Mouse (Mus musculus) embryonic facial prominence, embryonic 14.5 days (tissue): ENCODE results near the gene Thsd4. TPM values are rescaled to one million over a fixed set of nuclear protein-coding genes. Genes with fewer than 3 reads are reported as not detected.

Source experiments
- ATAC-seq: fragments of 200-750 bp; cut with Nextera tagmentation; 2 replicates; pipeline ENCODE4 v1.8.0; 2017; ENCODE audit warnings: low read depth, moderate number of reproducible peaks, moderate TSS enrichment
- DNase-seq: peaks from one replicate; pipeline ENCODE4 v3.0.0-alpha.2; 2015; ENCODE audit warnings: low spot score
- H3K27ac ChIP-seq: fragments of 300-500 bp; sonication (generic); replicated peaks from 2 replicates; pipeline ENCODE4 v1.5.1; 2014; ENCODE audit warnings: low read depth, mild to moderate bottlenecking, low read length, moderate library complexity
- H3K27me3 ChIP-seq: fragments of 300-500 bp; sonication (generic); replicated peaks from 2 replicates; pipeline ENCODE4 v1.6.1; 2014; ENCODE audit warnings: low read length; ENCODE audit not compliant: control insufficient read depth, insufficient read depth
- H3K36me3 ChIP-seq: fragments of 300-500 bp; sonication (generic); 2 replicates; pipeline ENCODE4 v1.6.1; 2014; ENCODE audit warnings: low read length, mixed read lengths; ENCODE audit not compliant: control insufficient read depth, insufficient read depth
- H3K4me1 ChIP-seq: fragments of 300-500 bp; sonication (generic); 2 replicates; pipeline ENCODE4 v1.6.1; 2014; ENCODE audit warnings: antibody characterized with exemption, low read length; ENCODE audit not compliant: control insufficient read depth, insufficient read depth
- H3K4me2 ChIP-seq: fragments of 300-500 bp; sonication (generic); 2 replicates; pipeline ENCODE4 v1.6.1; 2014; ENCODE audit warnings: low read depth, mild to moderate bottlenecking, low read length, moderate library complexity, mixed read lengths
- H3K4me3 ChIP-seq: fragments of 300-500 bp; sonication (generic); 2 replicates; pipeline ENCODE4 v1.5.1; 2014; ENCODE audit warnings: low read depth, mild to moderate bottlenecking, low read length
- H3K9ac ChIP-seq: fragments of 300-500 bp; sonication (generic); 2 replicates; pipeline ENCODE4 v1.6.1; 2014; ENCODE audit warnings: low read depth, mild to moderate bottlenecking, low read length, moderate library complexity, mixed read lengths
- H3K9me3 ChIP-seq: fragments of 300-500 bp; sonication (generic); 2 replicates; pipeline ENCODE4 v1.6.1; 2016; ENCODE audit warnings: low read length; ENCODE audit not compliant: control insufficient read depth
- WGBS: fragments of 180-500 bp; shearing (Covaris S2); extraction: QIAGEN DNeasy Blood & Tissue Kit; methylation state at CpG from one replicate; pipeline ENCODE4 v1.1.7; 2014; 5-methylcytosine and 5-hydroxymethylcytosine counted together
- polyA plus RNA-seq: library from polyadenylated mRNA; unstranded; fragments of >200 nt; fragmentation: Nextera tagmentation; extraction: Ambion mirVana; gene quantifications from 2 replicates; pipeline ENCODE4 v1.2.1, GENCODE M21; 2014

Gene Thsd4
- polyA plus RNA-seq, 1 experiment from 2014 or later = 26.1 TPM

- WGBS = 84% methylated on average over 4 of the region's 4 CpGs
- H3K4me2 ChIP-seq = no peak overlapping the region
- no peaks in the 10 kb centered on the region for H3K36me3 ChIP-seq
- DNase-seq (no peak), ATAC-seq (no peak)
- H3K27me3 ChIP-seq = no peaks in the 10 kb centered on the region
- no peak overlapping the region for H3K27ac ChIP-seq
- no peak overlapping the region for H3K4me3 ChIP-seq
- H3K9ac ChIP-seq = no peak overlapping the region
- 0 out of 2 replicates have a peak, but pooled peaks cover 4% of the 10 kb centered on the region for H3K4me1 ChIP-seq
- H3K9me3 ChIP-seq = no peaks in the 10 kb centered on the region
Observed at GRCm38 (mm10) chr9:60431924-60432323, 89.9 kb downstream of the Thsd4 start.

DNA sequence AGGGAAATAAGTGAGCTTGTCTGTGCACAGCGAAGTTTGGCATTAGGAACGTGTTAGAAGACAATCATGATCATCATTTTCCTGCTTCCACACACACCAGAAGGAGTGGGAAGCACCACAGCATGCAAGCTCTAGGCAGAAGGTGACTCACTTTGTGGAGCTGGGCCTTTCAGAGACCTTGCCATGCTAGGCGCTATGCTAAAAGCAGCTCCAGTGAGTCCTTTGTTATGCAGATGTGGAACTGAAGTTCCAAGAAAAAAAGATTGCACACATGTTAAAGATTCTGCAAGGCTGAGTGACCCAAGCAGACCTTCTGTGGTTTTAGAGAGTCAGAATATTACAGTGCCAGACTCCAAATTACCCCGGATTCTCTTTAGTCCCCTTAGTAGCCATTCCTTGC, 91.8 kb downstream of the Thsd4 start:
- Histone ChIP-seq H3K9me3 (no peaks in the 10 kb centered on the region), H3K9ac (no peak overlapping the region), H3K27me3 (no peaks in the 10 kb centered on the region), H3K4me2 (no peak overlapping the region), H3K4me1 (0 out of 2 replicates have a peak, but pooled peaks cover 4% of the 10 kb centered on the region), H3K36me3 (no peaks in the 10 kb centered on the region), H3K27ac (no peak overlapping the region), H3K4me3 (no peak overlapping the region)
- ATAC-seq (no peak), DNase-seq (no peak)
- WGBS = 80% methylated on average over 4 of the region's 4 CpGs

- Histone ChIP-seq H3K4me2 (no peak overlapping the region), H3K4me3 (no peak overlapping the region), H3K4me1 (peaks cover 29% of the 10 kb centered on the region), H3K9me3 (no peaks in the 10 kb centered on the region), H3K36me3 (no peaks in the 10 kb centered on the region), H3K27ac (no peak overlapping the region), H3K27me3 (no peaks in the 10 kb centered on the region), H3K9ac (no peak overlapping the region)
- 31% methylated on average over 4 of the region's 4 CpGs for whole genome bisulfite sequencing
- no peak for ATAC-seq
- DNase-seq = no peak
Observed at GRCm38 (mm10) chr9:60414076-60414755, 107.6 kb downstream of the Thsd4 start.

- no peaks in the 10 kb centered on the region for H3K36me3 ChIP-seq
- no peaks in the 10 kb centered on the region for H3K27me3 ChIP-seq
- no peak overlapping the region for H3K9ac ChIP-seq
- 39% methylated on average over 17 of the region's 17 CpGs for WGBS
- H3K4me3 ChIP-seq = no peak overlapping the region
- H3K27ac ChIP-seq = no peak overlapping the region
- 0 out of 2 replicates have a peak, but pooled peaks have one; percentile 51 for ATAC-seq
- peak; percentile 78 for DNase-seq
- H3K4me2 ChIP-seq = 0 out of 2 replicates have a peak overlapping the region, but pooled peaks have one; percentile 2
- H3K9me3 ChIP-seq = no peaks in the 10 kb centered on the region
- peaks cover 35% of the 10 kb centered on the region for H3K4me1 ChIP-seq
Observed at GRCm38 (mm10) chr9:60410872-60411635, 110.8 kb downstream of the Thsd4 start.

GRCm38 (mm10) chr9:60407374-60407773, 114.5 kb downstream of the Thsd4 start:
- Histone ChIP-seq H3K9ac (no peak overlapping the region), H3K27ac (no peak overlapping the region), H3K27me3 (no peaks in the 10 kb centered on the region), H3K4me1 (peaks cover 30% of the 10 kb centered on the region), H3K4me2 (no peak overlapping the region), H3K9me3 (no peaks in the 10 kb centered on the region), H3K4me3 (no peak overlapping the region), H3K36me3 (no peaks in the 10 kb centered on the region)
- WGBS = 0% methylated on average over 1 of the region's 1 CpGs
- peak; percentile 55 for ATAC-seq
- peak; percentile 79 for DNase-seq

- Histone ChIP-seq H3K27ac (no peak overlapping the region), H3K4me1 (peaks cover 15% of the 10 kb centered on the region), H3K4me2 (no peak overlapping the region), H3K27me3 (no peaks in the 10 kb centered on the region), H3K9me3 (no peaks in the 10 kb centered on the region), H3K4me3 (no peak overlapping the region), H3K9ac (no peak overlapping the region), H3K36me3 (no peaks in the 10 kb centered on the region)
- DNase-seq = peak; percentile 57
- 41% methylated on average over 7 of the region's 7 CpGs for WGBS
- no peak for ATAC-seq
Observed at GRCm38 (mm10) chr9:60405777-60406176, 116.1 kb downstream of the Thsd4 start.

GRCm38 (mm10) chr9:60402681-60403080, 119.2 kb downstream of the Thsd4 start:
- no peaks in the 10 kb centered on the region for H3K27me3 ChIP-seq
- H3K4me3 ChIP-seq = no peak overlapping the region
- no peak overlapping the region for H3K4me2 ChIP-seq
- DNase-seq = peak; percentile 56
- no peak overlapping the region for H3K9ac ChIP-seq
- peaks cover 12% of the 10 kb centered on the region for H3K4me1 ChIP-seq
- no peaks in the 10 kb centered on the region for H3K36me3 ChIP-seq
- 85% methylated on average over 6 of the region's 6 CpGs for WGBS
- H3K9me3 ChIP-seq = no peaks in the 10 kb centered on the region
- no peak overlapping the region for H3K27ac ChIP-seq
- ATAC-seq = no peak

DNA sequence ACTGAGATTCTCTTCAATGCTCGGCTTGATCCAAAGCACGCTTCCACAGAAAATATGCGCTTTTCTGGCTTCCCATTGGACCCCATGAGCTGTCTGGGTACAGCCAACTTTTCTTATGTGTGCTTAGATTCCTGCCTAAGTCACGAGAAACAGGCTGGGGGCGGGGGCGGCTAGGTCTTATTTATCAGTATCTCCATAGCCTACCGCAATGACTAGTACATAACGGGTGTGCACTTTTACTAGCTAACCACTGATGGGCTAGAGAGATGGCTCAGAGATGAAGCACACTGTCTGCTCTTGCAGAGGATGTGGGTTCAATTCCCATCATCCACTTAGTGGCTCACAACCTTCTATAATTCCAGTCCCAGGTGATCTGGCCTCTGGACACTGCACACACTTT, 121.8 kb downstream of the Thsd4 start:
- Histone ChIP-seq H3K36me3 (no peaks in the 10 kb centered on the region), H3K27me3 (no peaks in the 10 kb centered on the region), H3K27ac (no peak overlapping the region), H3K9ac (no peak overlapping the region), H3K4me1 (no peaks in the 10 kb centered on the region), H3K9me3 (no peaks in the 10 kb centered on the region), H3K4me3 (no peak overlapping the region), H3K4me2 (no peak overlapping the region)
- 91% methylated on average over 8 of the region's 8 CpGs for WGBS
- ATAC-seq (no peak), DNase-seq (no peak)
